Mouse (Mus musculus) liver, adult 2 months (tissue): ENCODE measurements around the gene Itga1.

Experiments used
- CTCF ChIP-seq: fragments of 200-500 bp; IDR thresholded peaks from 2 replicates; pipeline ENCODE4 v1.5.1; 2011; ENCODE audit warnings: low read depth, low read length, control low read depth
- POLR2A ChIP-seq: fragments of 200-500 bp; IDR thresholded peaks from 2 replicates; pipeline ENCODE4 v1.6.1; 2011; ENCODE audit warnings: low read length, control low read depth; ENCODE audit not compliant: insufficient read depth; ENCODE audit errors: extremely low read depth

DNA sequence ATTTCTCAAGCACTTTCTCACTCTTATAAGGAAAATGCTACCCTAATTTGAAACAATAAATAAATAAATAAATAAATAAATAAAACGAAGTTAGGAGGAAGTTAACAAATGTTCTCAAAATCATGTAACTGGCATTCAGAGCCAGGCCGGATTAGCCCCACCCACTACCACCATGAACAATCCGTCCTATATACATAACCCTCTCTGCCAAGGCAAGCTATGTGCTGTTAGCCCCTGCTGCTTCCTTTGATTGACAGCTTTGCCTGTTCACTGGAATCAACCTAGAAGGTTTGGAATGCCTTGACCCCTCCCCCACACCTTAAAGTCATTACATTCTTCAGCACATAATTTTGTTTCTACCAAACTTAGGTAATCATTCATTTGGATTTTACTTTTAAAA is 10.3 kb downstream of the Itga1 start:
- TF ChIP-seq POLR2A, result no peak
- TF ChIP-seq CTCF, result no peak
